Mouse (Mus musculus) thymus, adult 2 months (tissue): ENCODE measurements around the gene Btbd2.

Source experiments
- CTCF ChIP-seq: fragments of 200-500 bp; IDR thresholded peaks from 2 replicates; pipeline ENCODE4 v1.5.1; 2012; ENCODE audit warnings: mild to moderate bottlenecking, control low read depth, low read length, moderate library complexity, borderline replicate concordance; ENCODE audit not compliant: control insufficient read depth, poor library complexity, insufficient read depth; ENCODE audit errors: extremely low read depth
- POLR2A ChIP-seq: fragments of 200-500 bp; IDR thresholded peaks from 2 replicates; pipeline ENCODE4 v1.6.1; 2012; ENCODE audit warnings: mild to moderate bottlenecking, low read length, control low read depth, moderate library complexity; ENCODE audit not compliant: control insufficient read depth, poor library complexity, insufficient read depth; ENCODE audit errors: extremely low read depth

DNA sequence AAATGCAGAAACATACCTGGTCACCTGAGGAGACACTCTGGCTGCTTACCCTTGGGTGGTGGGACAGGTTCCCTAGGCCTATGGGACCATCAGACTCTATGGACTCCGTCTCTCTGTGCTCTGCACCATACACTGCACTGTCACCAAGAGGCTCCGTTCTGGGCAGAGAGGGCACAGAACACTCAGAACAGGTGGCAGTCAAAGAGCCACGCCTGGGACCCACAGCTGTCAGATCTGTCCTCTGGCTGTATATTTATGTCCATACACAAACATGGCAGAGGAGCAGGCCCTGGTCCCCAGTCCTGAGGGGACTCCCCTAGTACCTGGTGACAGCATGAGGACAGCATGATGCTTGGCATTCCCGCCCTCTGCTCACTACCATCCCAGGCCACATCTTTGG is 31.1 kb downstream of the Btbd2 start:
- TF ChIP-seq CTCF = no peak
- TF ChIP-seq POLR2A = no peak
